Mouse (Mus musculus): ENCODE results near the gene Prss40. TPM values are rescaled to one million over a fixed set of nuclear protein-coding genes. Genes with fewer than 3 reads are reported as not detected.

The Prss40 gene
- polyA plus RNA-seq, 1 experiment = not detected

GRCm38 (mm10) chr1:34583821-34584263, 23.1 kb upstream of the Prss40 start:
- H3K9ac ChIP-seq (ENCODE audit: low read depth, poor library complexity, severe bottlenecking) = no peak overlapping the region
- H3K27me3 ChIP-seq (ENCODE audit: control insufficient read depth, insufficient read depth, low read length, poor library complexity, severe bottlenecking) = no peaks in the 10 kb centered on the region
- H3K36me3 ChIP-seq (ENCODE audit: control insufficient read depth, insufficient read depth, low read length, poor library complexity, severe bottlenecking) = no peaks in the 10 kb centered on the region
- H3K9me3 ChIP-seq (replicated peaks; ENCODE audit: control insufficient read depth, insufficient read depth, low read length, poor library complexity, severe bottlenecking) = no peaks in the 10 kb centered on the region
- TF ChIP-seq POLR2A (IDR thresholded peaks at IDR 0.05; ENCODE audit: insufficient read depth, low read length) = no peak
- peak; percentile 23 for TF ChIP-seq CTCF (IDR thresholded peaks at IDR 0.05; ENCODE audit: low read depth, low read length)
- H3K4me1 ChIP-seq (ENCODE audit: control insufficient read depth, insufficient read depth, low read length) = peaks cover 2% of the 10 kb centered on the region
- H3K4me3 ChIP-seq (ENCODE audit: low read depth, low read length) = no peak overlapping the region
- no peak overlapping the region for H3K27ac ChIP-seq (ENCODE audit: insufficient read depth, low read length)

- TF ChIP-seq POLR2A (IDR thresholded peaks at IDR 0.05; ENCODE audit: insufficient read depth, low read length) (no peak), CTCF (IDR thresholded peaks at IDR 0.05; ENCODE audit: low read depth, low read length) (no peak), EP300 (IDR thresholded peaks at IDR 0.05; ENCODE audit: insufficient read depth, low read depth, low read length) (no peak)
- Histone ChIP-seq H3K9me3 (replicated peaks; ENCODE audit: control insufficient read depth, insufficient read depth, low read length, poor library complexity, severe bottlenecking) (no peaks in the 10 kb centered on the region), H3K27ac (ENCODE audit: insufficient read depth, low read length) (no peak overlapping the region), H3K4me1 (ENCODE audit: control insufficient read depth, insufficient read depth, low read length) (peaks cover 4% of the 10 kb centered on the region), H3K9ac (ENCODE audit: low read depth, poor library complexity, severe bottlenecking) (no peak overlapping the region), H3K27me3 (ENCODE audit: control insufficient read depth, insufficient read depth, low read length, poor library complexity, severe bottlenecking) (no peaks in the 10 kb centered on the region; the same call in 1 of the 2 replicates), H3K36me3 (ENCODE audit: control insufficient read depth, insufficient read depth, low read length, poor library complexity, severe bottlenecking) (no peaks in the 10 kb centered on the region), H3K4me3 (ENCODE audit: low read depth, low read length) (no peak overlapping the region)
These were observed 21.5 kb upstream of the Prss40 start for GRCm38 (mm10) chr1:34582218-34582617.

GRCm38 (mm10) chr1:34579782-34580356, 19.1 kb upstream of the Prss40 start:
- no peak for TF ChIP-seq CTCF (IDR thresholded peaks at IDR 0.05; ENCODE audit: low read depth, low read length)
- no peak for TF ChIP-seq POLR2A (IDR thresholded peaks at IDR 0.05; ENCODE audit: insufficient read depth, low read length)
- TF ChIP-seq EP300 (IDR thresholded peaks at IDR 0.05; ENCODE audit: insufficient read depth, low read depth, low read length) = no peak
- Histone ChIP-seq H3K27me3 (ENCODE audit: control insufficient read depth, insufficient read depth, low read length, poor library complexity, severe bottlenecking) (no peaks in the 10 kb centered on the region; the same call in 1 of the 2 replicates), H3K27ac (ENCODE audit: insufficient read depth, low read length) (no peak overlapping the region)

GRCm38 (mm10) chr1:34578851-34579781, 18.4 kb upstream of the Prss40 start, which contains the start of gene Amer3:
Gene Amer3 (plus strand): TSS chr1:34579657.
- 0 out of 2 replicates have a peak within 1 kb of the TSS, but pooled peaks have one; percentile 4 for H3K9ac ChIP-seq (ENCODE audit: low read depth, poor library complexity, severe bottlenecking)
- peaks cover 4% of the 10 kb centered on the region for H3K4me1 ChIP-seq (ENCODE audit: control insufficient read depth, insufficient read depth, low read length)
- peak within 1 kb of the TSS; percentile 64 for H3K4me3 ChIP-seq (ENCODE audit: low read depth, low read length)
- no peaks in the 10 kb centered on the region; the same call in 1 of the 2 replicates for H3K27me3 ChIP-seq (ENCODE audit: control insufficient read depth, insufficient read depth, low read length, poor library complexity, severe bottlenecking)
- no peak within 1 kb of the TSS for H3K27ac ChIP-seq (ENCODE audit: insufficient read depth, low read length)
- no peaks in the 10 kb centered on the region for H3K9me3 ChIP-seq (replicated peaks; ENCODE audit: control insufficient read depth, insufficient read depth, low read length, poor library complexity, severe bottlenecking)
- TF ChIP-seq EP300 (IDR thresholded peaks at IDR 0.05; ENCODE audit: insufficient read depth, low read depth, low read length) (no peak), CTCF (IDR thresholded peaks at IDR 0.05; ENCODE audit: low read depth, low read length) (no peak), POLR2A (IDR thresholded peaks at IDR 0.05; ENCODE audit: insufficient read depth, low read length) (no peak)
- no peaks in the 10 kb centered on the region for H3K36me3 ChIP-seq (ENCODE audit: control insufficient read depth, insufficient read depth, low read length, poor library complexity, severe bottlenecking)

More at GRCm38 (mm10) chr1:34579782-34580356, 19.1 kb upstream of the Prss40 start:
- Histone ChIP-seq H3K36me3 (ENCODE audit: control insufficient read depth, insufficient read depth, low read length, poor library complexity, severe bottlenecking) (no peaks in the 10 kb centered on the region), H3K4me1 (ENCODE audit: control insufficient read depth, insufficient read depth, low read length) (peaks cover 4% of the 10 kb centered on the region), H3K9ac (ENCODE audit: low read depth, poor library complexity, severe bottlenecking) (no peak overlapping the region), H3K9me3 (replicated peaks; ENCODE audit: control insufficient read depth, insufficient read depth, low read length, poor library complexity, severe bottlenecking) (no peaks in the 10 kb centered on the region), H3K4me3 (ENCODE audit: low read depth, low read length) (peak overlapping the region; percentile 53)

- no peaks in the 10 kb centered on the region for H3K36me3 ChIP-seq (ENCODE audit: control insufficient read depth, insufficient read depth, low read length, poor library complexity, severe bottlenecking)
- H3K27ac ChIP-seq (ENCODE audit: insufficient read depth, low read length) = no peak overlapping the region
- TF ChIP-seq CTCF (IDR thresholded peaks at IDR 0.05; ENCODE audit: low read depth, low read length) = no peak
- no peak for TF ChIP-seq POLR2A (IDR thresholded peaks at IDR 0.05; ENCODE audit: insufficient read depth, low read length)
- TF ChIP-seq EP300 (IDR thresholded peaks at IDR 0.05; ENCODE audit: insufficient read depth, low read depth, low read length) = no peak
- no peaks in the 10 kb centered on the region for H3K9me3 ChIP-seq (replicated peaks; ENCODE audit: control insufficient read depth, insufficient read depth, low read length, poor library complexity, severe bottlenecking)
- H3K27me3 ChIP-seq (ENCODE audit: control insufficient read depth, insufficient read depth, low read length, poor library complexity, severe bottlenecking) = no peaks in the 10 kb centered on the region
- no peak overlapping the region for H3K9ac ChIP-seq (ENCODE audit: low read depth, poor library complexity, severe bottlenecking)
- H3K4me1 ChIP-seq (ENCODE audit: control insufficient read depth, insufficient read depth, low read length) = peaks cover 2% of the 10 kb centered on the region
- H3K4me3 ChIP-seq (ENCODE audit: low read depth, low read length) = no peak overlapping the region
These were observed 12.5 kb upstream of the Prss40 start for GRCm38 (mm10) chr1:34573221-34573620.

All from ES-Bruce4 (cell line).